Mouse (Mus musculus): ENCODE measurements at regions not wholly inside any gene's neighbourhood (a gene's known extent, or its start where the extent isn't known, plus 50 kb on each side); places are given as distances from the start of the nearest gene placed in this dataset.

DNA sequence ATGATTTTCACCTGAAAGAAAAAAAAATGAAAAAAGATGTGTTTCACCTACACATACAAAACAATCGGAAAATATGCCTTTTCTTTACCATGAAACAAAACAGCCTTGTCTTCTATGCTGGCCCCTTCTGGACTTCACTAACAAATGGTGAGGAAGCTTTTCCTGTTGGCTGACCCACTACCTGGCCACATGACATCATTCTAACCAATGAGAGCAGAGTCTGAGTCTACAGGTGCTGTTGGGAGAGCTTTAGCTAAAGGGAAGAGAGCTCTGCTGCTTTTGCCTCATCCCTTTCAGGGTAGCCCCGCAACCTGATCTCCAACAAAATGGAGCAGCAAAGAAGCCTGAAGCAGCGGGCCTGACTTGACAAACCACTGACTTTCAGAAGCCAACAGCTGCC lies 120.5 kb upstream of the Smarca2 start:
- TF ChIP-seq POLR2A (IDR thresholded peaks at IDR 0.05; ENCODE audit: low read depth, low read length), result no peak
- no peak for TF ChIP-seq CTCF (IDR thresholded peaks at IDR 0.05; ENCODE audit: extremely low read depth, insufficient read length, insufficient replicate concordance, low read depth, low read length)
